Mouse (Mus musculus): ENCODE results near the gene Rasal2. TPM values are rescaled to one million over a fixed set of nuclear protein-coding genes. Genes with fewer than 3 reads are reported as not detected.

The Rasal2 gene
- 8.8 and 9.7 TPM in 2 replicates for polyA plus RNA-seq (2015; fragmentation: Nextera tagmentation; extraction: Ambion mirVana)

DNA sequence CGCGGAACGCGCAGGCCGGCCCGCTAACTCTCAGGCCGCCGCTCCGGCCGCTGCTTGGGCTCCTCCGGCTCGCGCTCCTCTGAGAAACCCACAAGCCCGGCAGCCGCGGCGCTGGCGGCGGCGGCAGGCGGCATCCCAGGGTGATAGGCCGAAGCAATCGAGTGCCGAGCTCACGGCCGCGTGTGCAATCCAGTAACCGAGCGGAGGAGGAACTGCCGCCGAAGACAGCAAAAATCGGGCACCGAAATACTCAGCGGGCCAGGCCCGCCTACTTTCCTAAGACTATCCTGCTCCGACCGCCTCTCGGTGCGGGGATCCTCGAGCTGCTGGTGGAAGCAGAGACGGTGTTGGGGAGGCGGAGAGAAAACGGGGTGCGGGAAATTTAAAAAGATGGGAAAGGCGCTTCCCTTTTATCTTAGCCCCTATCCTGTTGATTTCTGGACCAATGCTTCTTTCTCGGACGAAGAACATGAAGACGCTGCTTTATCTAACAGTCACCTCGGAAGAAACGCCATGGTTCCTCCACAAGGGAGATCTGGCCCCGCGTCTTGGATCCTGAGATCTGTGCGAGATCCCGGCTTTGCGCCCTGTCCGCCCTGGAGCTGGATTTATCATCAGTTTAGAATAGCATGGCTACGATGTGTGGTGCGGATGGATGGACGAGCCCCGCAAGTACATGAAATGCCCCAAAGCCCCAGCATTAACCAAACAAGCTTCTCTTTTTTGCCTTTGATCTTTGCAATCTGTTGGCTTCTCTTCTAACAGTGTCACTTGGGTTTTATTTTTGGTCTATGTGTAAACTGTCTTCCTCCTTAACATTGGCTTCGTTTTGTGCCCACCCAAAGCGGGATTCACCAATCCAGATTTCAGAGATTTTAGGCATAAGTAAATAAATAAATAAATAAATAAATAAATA is at the start of gene Rasal2:
TSS of gene Rasal2 (minus strand) at position 142 of the 916 bp plus-strand sequence.
- Histone ChIP-seq H3K27me3 (ENCODE audit: control insufficient read depth, insufficient read depth, low read length) (no peaks in the 10 kb centered on the region), H3K9ac (ENCODE audit: low read length) (peak within 1 kb of the TSS; percentile 79), H3K4me1 (ENCODE audit: control insufficient read depth, insufficient read depth, low read length) (peaks cover 9% of the 10 kb centered on the region; the same call in 1 of the 2 replicates), H3K9me3 (replicated peaks; ENCODE audit: control insufficient read depth, low read length) (no peaks in the 10 kb centered on the region), H3K36me3 (ENCODE audit: control insufficient read depth, insufficient read depth, low read length) (no peaks in the 10 kb centered on the region), H3K27ac (ENCODE audit: low read length) (peak within 1 kb of the TSS; percentile 78), H3K4me3 (replicated peaks; ENCODE audit: low read length) (peak within 1 kb of the TSS; percentile 75), H3K4me2 (ENCODE audit: low read depth, low read length) (peak within 1 kb of the TSS; percentile 88)
- WGBS: under 1% methylated on average over 61 of the region's 62 CpGs
- peak; percentile 97 for ATAC-seq (ENCODE audit: insufficient read depth, low FRiP score)

DNA sequence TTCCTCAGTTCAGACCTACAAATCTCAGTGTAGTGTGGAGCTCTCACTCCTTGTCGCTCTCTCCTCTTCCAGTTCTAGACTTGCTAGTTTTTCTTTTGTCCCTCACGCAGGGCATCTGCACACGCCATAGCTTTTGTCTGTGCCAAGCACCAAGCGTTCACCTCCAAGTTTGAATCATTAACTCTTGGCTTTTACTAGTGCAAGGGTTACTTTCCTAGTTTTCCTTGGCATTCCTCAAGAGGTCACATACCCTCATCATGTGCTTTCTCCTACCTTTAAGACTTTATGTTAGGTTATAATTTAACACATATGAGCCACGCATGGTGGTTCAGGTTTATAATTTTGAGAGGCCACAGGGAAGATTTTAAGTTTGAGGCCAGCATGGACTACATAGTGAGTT is 48.9 kb upstream of the Rasal2 start:
- 0 out of 2 replicates have a peak, but pooled peaks cover 6% of the 10 kb centered on the region for H3K4me1 ChIP-seq (ENCODE audit: control insufficient read depth, insufficient read depth, low read length)
- WGBS: 93% methylated on average over 5 of the region's 5 CpGs
- no peaks in the 10 kb centered on the region for H3K27me3 ChIP-seq (ENCODE audit: control insufficient read depth, insufficient read depth, low read length)
- no peak overlapping the region for H3K27ac ChIP-seq (ENCODE audit: low read length)
- no peaks in the 10 kb centered on the region for H3K36me3 ChIP-seq (ENCODE audit: control insufficient read depth, insufficient read depth, low read length)
- H3K9me3 ChIP-seq (replicated peaks; ENCODE audit: control insufficient read depth, low read length): no peaks in the 10 kb centered on the region
- no peak overlapping the region for H3K4me2 ChIP-seq (ENCODE audit: low read depth, low read length)
- no peak overlapping the region for H3K4me3 ChIP-seq (replicated peaks; ENCODE audit: low read length)
- no peak for ATAC-seq (ENCODE audit: insufficient read depth, low FRiP score)
- H3K9ac ChIP-seq (ENCODE audit: low read length): no peak overlapping the region

DNA sequence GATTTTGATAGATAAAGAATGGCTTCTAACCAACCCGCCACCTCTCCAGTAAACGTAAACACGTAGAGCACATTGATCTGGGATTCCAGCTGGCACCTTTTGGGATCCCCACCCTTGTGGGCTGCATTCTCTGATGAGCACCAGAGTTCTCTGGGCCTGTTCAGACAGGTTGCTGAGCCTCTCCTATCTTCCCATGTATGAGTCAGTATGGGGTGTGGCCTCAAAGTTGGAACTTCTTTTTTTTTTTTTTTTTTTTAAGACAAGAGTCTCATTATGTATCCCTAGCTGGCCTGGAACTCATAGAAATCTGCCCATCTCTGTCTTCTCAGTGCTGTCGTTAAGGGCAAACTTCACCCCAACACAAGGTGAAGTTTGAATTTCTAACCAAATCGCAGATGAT is 47.5 kb upstream of the Rasal2 start:
- Histone ChIP-seq H3K27me3 (ENCODE audit: control insufficient read depth, insufficient read depth, low read length) (no peaks in the 10 kb centered on the region), H3K9ac (ENCODE audit: low read length) (no peak overlapping the region), H3K27ac (ENCODE audit: low read length) (no peak overlapping the region), H3K4me2 (ENCODE audit: low read depth, low read length) (no peak overlapping the region), H3K4me3 (replicated peaks; ENCODE audit: low read length) (no peak overlapping the region), H3K4me1 (ENCODE audit: control insufficient read depth, insufficient read depth, low read length) (0 out of 2 replicates have a peak, but pooled peaks cover 6% of the 10 kb centered on the region), H3K36me3 (ENCODE audit: control insufficient read depth, insufficient read depth, low read length) (no peaks in the 10 kb centered on the region), H3K9me3 (replicated peaks; ENCODE audit: control insufficient read depth, low read length) (no peaks in the 10 kb centered on the region)
- no peak for ATAC-seq (ENCODE audit: insufficient read depth, low FRiP score)
- WGBS: 83% methylated on average over 5 of the region's 5 CpGs

DNA sequence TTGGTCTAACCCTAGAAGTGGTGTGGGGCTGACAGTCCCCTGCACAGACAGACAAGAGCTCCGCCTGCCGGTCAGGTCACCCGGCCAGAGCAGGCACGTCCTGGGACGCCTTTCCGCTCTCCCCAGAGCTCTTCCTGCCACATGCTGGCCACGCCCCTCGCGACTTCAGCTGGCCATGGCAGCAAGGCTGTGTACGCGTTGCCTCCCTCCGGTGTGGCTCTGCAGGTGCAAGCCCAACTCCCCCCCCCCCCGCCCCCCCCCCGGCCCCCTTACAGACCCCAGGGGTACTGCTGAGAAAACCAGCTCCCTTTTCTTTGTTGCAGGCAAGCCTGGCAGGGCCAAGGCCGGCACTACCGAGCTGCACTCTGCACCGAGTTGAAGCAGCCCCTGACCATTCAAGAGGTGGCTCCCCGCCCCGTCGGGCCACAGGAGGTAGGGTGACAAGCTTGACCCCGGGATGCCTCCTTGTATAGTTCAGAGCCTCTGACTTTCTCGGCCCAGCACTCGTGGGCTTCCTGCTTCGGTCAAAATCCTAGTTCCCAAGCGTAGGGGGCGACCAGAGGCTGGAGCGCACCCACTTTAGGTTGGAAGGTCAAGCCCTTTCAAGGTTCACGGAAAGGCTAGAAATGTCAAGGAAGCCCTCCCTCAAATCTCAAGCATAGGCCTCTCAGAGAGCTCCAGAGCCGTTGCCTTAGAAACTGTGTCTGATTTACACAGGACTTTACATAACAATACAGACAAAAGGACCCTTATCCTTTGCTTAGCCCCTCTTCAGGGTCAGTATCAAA is 46.2 kb upstream of the Rasal2 start, which contains the start of gene Cryzl2:
TSS of gene Cryzl2 (plus strand) at position 157 of the 788 bp plus-strand sequence.
- H3K36me3 ChIP-seq (ENCODE audit: control insufficient read depth, insufficient read depth, low read length): no peaks in the 10 kb centered on the region
- WGBS: 11% methylated on average over 27 of the region's 29 CpGs
- H3K9me3 ChIP-seq (replicated peaks; ENCODE audit: control insufficient read depth, low read length): no peaks in the 10 kb centered on the region
- peak within 1 kb of the TSS; percentile 58 for H3K9ac ChIP-seq (ENCODE audit: low read length)
- peak within 1 kb of the TSS; percentile 53 for H3K4me2 ChIP-seq (ENCODE audit: low read depth, low read length)
- peak; percentile 90 for ATAC-seq (ENCODE audit: insufficient read depth, low FRiP score)
- H3K27me3 ChIP-seq (ENCODE audit: control insufficient read depth, insufficient read depth, low read length): no peaks in the 10 kb centered on the region
- 0 out of 2 replicates have a peak, but pooled peaks cover 6% of the 10 kb centered on the region for H3K4me1 ChIP-seq (ENCODE audit: control insufficient read depth, insufficient read depth, low read length)
- peak within 1 kb of the TSS; percentile 27 for H3K4me3 ChIP-seq (replicated peaks; ENCODE audit: low read length)
- H3K27ac ChIP-seq (ENCODE audit: low read length): peak within 1 kb of the TSS; percentile 41; the same call in 1 of the 2 replicates

DNA sequence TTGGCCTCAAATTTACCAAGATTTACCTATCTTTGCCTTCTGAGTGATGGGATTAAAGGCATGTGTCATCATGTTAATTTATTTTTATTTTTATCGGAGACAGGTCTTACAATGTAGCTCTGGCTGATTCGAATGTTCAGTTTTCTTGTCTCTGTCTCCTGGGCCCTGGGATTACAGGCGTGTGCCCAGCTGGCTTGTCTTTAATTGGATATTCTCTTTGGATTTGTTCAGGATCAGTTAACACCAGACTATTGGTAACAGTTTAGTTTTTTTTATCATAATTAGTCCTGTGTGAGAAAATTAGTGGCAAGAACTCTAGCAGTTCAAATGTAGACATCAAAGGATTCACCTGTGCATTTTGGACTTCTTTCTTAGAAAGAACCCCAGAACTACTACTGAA is 45.4 kb upstream of the Rasal2 start:
- Histone ChIP-seq H3K36me3 (ENCODE audit: control insufficient read depth, insufficient read depth, low read length) (no peaks in the 10 kb centered on the region), H3K27ac (ENCODE audit: low read length) (no peak overlapping the region), H3K9ac (ENCODE audit: low read length) (no peak overlapping the region), H3K4me1 (ENCODE audit: control insufficient read depth, insufficient read depth, low read length) (0 out of 2 replicates have a peak, but pooled peaks cover 6% of the 10 kb centered on the region), H3K27me3 (ENCODE audit: control insufficient read depth, insufficient read depth, low read length) (no peaks in the 10 kb centered on the region), H3K9me3 (replicated peaks; ENCODE audit: control insufficient read depth, low read length) (no peaks in the 10 kb centered on the region), H3K4me2 (ENCODE audit: low read depth, low read length) (no peak overlapping the region), H3K4me3 (replicated peaks; ENCODE audit: low read length) (no peak overlapping the region)
- ATAC-seq (ENCODE audit: insufficient read depth, low FRiP score): no peak
- WGBS: 91% methylated on average over 3 of the region's 3 CpGs

DNA sequence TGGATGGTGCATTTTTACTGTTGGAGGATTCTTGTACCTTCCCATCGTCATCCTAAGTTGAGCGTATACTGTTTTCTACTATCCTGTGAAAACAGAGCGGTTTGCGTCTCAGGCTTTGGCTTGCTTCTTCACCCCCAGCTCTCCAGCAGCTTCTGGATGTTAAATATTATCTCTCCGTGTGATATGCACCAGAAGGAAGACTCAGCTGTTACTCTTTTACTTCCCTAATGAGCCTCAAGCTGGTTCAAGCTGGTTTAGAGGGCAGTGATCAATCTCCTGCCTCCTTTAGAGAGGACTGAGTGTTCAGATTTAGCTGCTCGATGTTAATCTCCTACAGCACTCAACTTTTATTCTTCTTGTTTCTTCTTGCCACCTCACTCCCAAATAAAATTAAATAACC is 42.5 kb upstream of the Rasal2 start:
- no peak overlapping the region for H3K9ac ChIP-seq (ENCODE audit: low read length)
- H3K27ac ChIP-seq (ENCODE audit: low read length): no peak overlapping the region
- 0 out of 2 replicates have a peak, but pooled peaks cover 6% of the 10 kb centered on the region for H3K4me1 ChIP-seq (ENCODE audit: control insufficient read depth, insufficient read depth, low read length)
- H3K4me2 ChIP-seq (ENCODE audit: low read depth, low read length): no peak overlapping the region
- H3K36me3 ChIP-seq (ENCODE audit: control insufficient read depth, insufficient read depth, low read length): no peaks in the 10 kb centered on the region
- WGBS: 72% methylated on average over 6 of the region's 6 CpGs
- H3K4me3 ChIP-seq (replicated peaks; ENCODE audit: low read length): no peak overlapping the region
- no peaks in the 10 kb centered on the region for H3K27me3 ChIP-seq (ENCODE audit: control insufficient read depth, insufficient read depth, low read length)
- no peak for ATAC-seq (ENCODE audit: insufficient read depth, low FRiP score)
- no peaks in the 10 kb centered on the region for H3K9me3 ChIP-seq (replicated peaks; ENCODE audit: control insufficient read depth, low read length)

DNA sequence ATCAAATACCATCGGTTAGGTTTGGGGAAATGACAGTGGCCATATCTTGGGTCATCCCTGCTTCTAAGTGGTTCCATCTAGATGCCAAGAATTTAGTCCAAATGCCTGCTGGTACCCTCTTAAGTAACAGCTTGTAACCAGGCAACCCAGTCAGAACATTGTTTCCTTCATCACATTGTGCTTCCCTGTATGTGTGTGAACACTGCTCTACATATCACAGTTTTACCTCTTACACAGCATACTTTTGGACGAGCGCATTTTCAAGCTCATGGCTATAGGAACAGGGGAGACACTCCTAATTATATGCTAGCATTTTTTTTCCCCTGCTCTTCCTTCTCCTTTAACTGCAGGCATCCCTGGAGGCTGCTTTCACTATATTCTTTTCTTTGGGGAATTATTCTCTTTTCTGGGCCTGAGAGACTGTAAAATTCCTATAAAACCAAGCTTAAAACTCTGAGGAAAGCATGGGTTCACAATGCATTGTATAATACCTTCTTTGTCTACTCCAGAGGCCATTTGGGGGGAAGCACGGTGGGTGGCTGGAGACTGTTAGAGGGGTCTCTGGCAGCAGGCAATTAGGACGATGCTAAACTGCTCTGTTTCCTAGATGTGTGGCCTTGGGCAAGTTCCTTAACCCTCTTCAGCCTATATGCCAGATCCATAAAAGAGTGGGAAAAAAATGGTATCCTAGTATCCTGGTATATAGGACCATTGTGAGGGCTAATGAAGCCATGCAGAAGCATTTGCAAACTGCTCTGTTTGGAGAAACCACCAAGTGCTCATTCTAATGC is 40.6 kb upstream of the Rasal2 start:
- whole genome bisulfite sequencing: 75% methylated on average over 5 of the region's 5 CpGs
- Histone ChIP-seq H3K27me3 (ENCODE audit: control insufficient read depth, insufficient read depth, low read length) (no peaks in the 10 kb centered on the region), H3K36me3 (ENCODE audit: control insufficient read depth, insufficient read depth, low read length) (no peaks in the 10 kb centered on the region), H3K27ac (ENCODE audit: low read length) (no peak overlapping the region), H3K4me3 (replicated peaks; ENCODE audit: low read length) (no peak overlapping the region), H3K9ac (ENCODE audit: low read length) (no peak overlapping the region), H3K9me3 (replicated peaks; ENCODE audit: control insufficient read depth, low read length) (no peaks in the 10 kb centered on the region), H3K4me1 (ENCODE audit: control insufficient read depth, insufficient read depth, low read length) (no peaks in the 10 kb centered on the region), H3K4me2 (ENCODE audit: low read depth, low read length) (no peak overlapping the region)
- ATAC-seq (ENCODE audit: insufficient read depth, low FRiP score): no peak

DNA sequence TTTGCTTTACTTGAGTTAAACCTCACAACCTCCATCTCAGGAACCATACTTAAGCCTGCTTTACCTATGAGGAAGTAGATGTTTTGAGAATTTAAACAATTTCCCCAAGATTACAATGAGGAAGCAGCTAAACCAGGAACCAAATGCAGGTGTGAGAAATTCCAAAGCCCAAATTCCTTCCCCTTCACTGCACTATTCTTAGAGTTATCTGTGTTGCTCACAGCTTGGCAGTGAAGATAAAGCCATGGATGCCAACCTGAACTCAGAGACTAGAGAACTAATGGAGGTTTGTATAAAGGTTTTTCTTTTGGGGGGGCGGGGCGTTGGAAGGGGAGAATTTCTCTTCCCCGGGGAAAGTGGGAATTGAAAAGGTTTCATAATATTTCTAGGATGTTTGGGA is 39.9 kb upstream of the Rasal2 start:
- Histone ChIP-seq H3K4me1 (ENCODE audit: control insufficient read depth, insufficient read depth, low read length) (no peaks in the 10 kb centered on the region), H3K4me2 (ENCODE audit: low read depth, low read length) (no peak overlapping the region), H3K27ac (ENCODE audit: low read length) (no peak overlapping the region), H3K36me3 (ENCODE audit: control insufficient read depth, insufficient read depth, low read length) (no peaks in the 10 kb centered on the region), H3K9ac (ENCODE audit: low read length) (no peak overlapping the region), H3K4me3 (replicated peaks; ENCODE audit: low read length) (no peak overlapping the region), H3K27me3 (ENCODE audit: control insufficient read depth, insufficient read depth, low read length) (no peaks in the 10 kb centered on the region), H3K9me3 (replicated peaks; ENCODE audit: control insufficient read depth, low read length) (no peaks in the 10 kb centered on the region)
- ATAC-seq (ENCODE audit: insufficient read depth, low FRiP score): no peak
- WGBS: 76% methylated on average over 3 of the region's 3 CpGs

Data from stomach, embryonic 16.5 days (tissue).